Mouse (Mus musculus) embryonic facial prominence, embryonic 14.5 days (tissue): ENCODE results near the gene Slc2a6. TPM values are rescaled to one million over a fixed set of nuclear protein-coding genes. Genes with fewer than 3 reads are reported as not detected.

Experiments
- ATAC-seq: fragments of 200-750 bp; cut with Nextera tagmentation; 2 replicates; pipeline ENCODE4 v1.8.0; 2017; ENCODE audit warnings: low read depth, moderate number of reproducible peaks, moderate TSS enrichment
- DNase-seq: peaks from one replicate; pipeline ENCODE4 v3.0.0-alpha.2; 2015; ENCODE audit warnings: low spot score
- H3K27ac ChIP-seq: fragments of 300-500 bp; sonication (generic); replicated peaks from 2 replicates; pipeline ENCODE4 v1.5.1; 2014; ENCODE audit warnings: low read depth, mild to moderate bottlenecking, low read length, moderate library complexity
- H3K27me3 ChIP-seq: fragments of 300-500 bp; sonication (generic); replicated peaks from 2 replicates; pipeline ENCODE4 v1.6.1; 2014; ENCODE audit warnings: low read length; ENCODE audit not compliant: control insufficient read depth, insufficient read depth
- H3K36me3 ChIP-seq: fragments of 300-500 bp; sonication (generic); 2 replicates; pipeline ENCODE4 v1.6.1; 2014; ENCODE audit warnings: low read length, mixed read lengths; ENCODE audit not compliant: control insufficient read depth, insufficient read depth
- H3K4me1 ChIP-seq: fragments of 300-500 bp; sonication (generic); 2 replicates; pipeline ENCODE4 v1.6.1; 2014; ENCODE audit warnings: antibody characterized with exemption, low read length; ENCODE audit not compliant: control insufficient read depth, insufficient read depth
- H3K4me2 ChIP-seq: fragments of 300-500 bp; sonication (generic); 2 replicates; pipeline ENCODE4 v1.6.1; 2014; ENCODE audit warnings: low read depth, mild to moderate bottlenecking, low read length, moderate library complexity, mixed read lengths
- H3K4me3 ChIP-seq: fragments of 300-500 bp; sonication (generic); 2 replicates; pipeline ENCODE4 v1.5.1; 2014; ENCODE audit warnings: low read depth, mild to moderate bottlenecking, low read length
- H3K9ac ChIP-seq: fragments of 300-500 bp; sonication (generic); 2 replicates; pipeline ENCODE4 v1.6.1; 2014; ENCODE audit warnings: low read depth, mild to moderate bottlenecking, low read length, moderate library complexity, mixed read lengths
- H3K9me3 ChIP-seq: fragments of 300-500 bp; sonication (generic); 2 replicates; pipeline ENCODE4 v1.6.1; 2016; ENCODE audit warnings: low read length; ENCODE audit not compliant: control insufficient read depth
- WGBS: fragments of 180-500 bp; shearing (Covaris S2); extraction: QIAGEN DNeasy Blood & Tissue Kit; methylation state at CpG from one replicate; pipeline ENCODE4 v1.1.7; 2014; 5-methylcytosine and 5-hydroxymethylcytosine counted together
- polyA plus RNA-seq: library from polyadenylated mRNA; unstranded; fragments of >200 nt; fragmentation: Nextera tagmentation; extraction: Ambion mirVana; gene quantifications from 2 replicates; pipeline ENCODE4 v1.2.1, GENCODE M21; 2014

Slc2a6 gene
- polyA plus RNA-seq, 1 experiment from 2014 or later, result 0.63 TPM

- no peaks in the 10 kb centered on the region for H3K4me1 ChIP-seq
- no peaks in the 10 kb centered on the region for H3K27me3 ChIP-seq
- no peak overlapping the region for H3K27ac ChIP-seq
- no peaks in the 10 kb centered on the region for H3K36me3 ChIP-seq
- no peak for ATAC-seq
- no peaks in the 10 kb centered on the region for H3K9me3 ChIP-seq
- peak overlapping the region; percentile 60 for H3K4me2 ChIP-seq
- H3K9ac ChIP-seq, result no peak overlapping the region
- DNase-seq, result no peak
- WGBS, result 68% methylated on average over 10 of the region's 10 CpGs
- H3K4me3 ChIP-seq, result no peak overlapping the region
Observed at GRCm38 (mm10) chr2:27026857-27027617, 761 bp downstream of the Slc2a6 start.

- H3K9me3 ChIP-seq, result no peaks in the 10 kb centered on the region
- ATAC-seq (no peak), DNase-seq (no peak)
- H3K9ac ChIP-seq, result no peak overlapping the region
- no peaks in the 10 kb centered on the region for H3K27me3 ChIP-seq
- H3K36me3 ChIP-seq, result no peaks in the 10 kb centered on the region
- no peak overlapping the region for H3K27ac ChIP-seq
- H3K4me3 ChIP-seq, result no peak overlapping the region
- H3K4me2 ChIP-seq, result no peak overlapping the region
- 88% methylated on average over 3 of the region's 3 CpGs for WGBS
- no peaks in the 10 kb centered on the region for H3K4me1 ChIP-seq
Observed at GRCm38 (mm10) chr2:27026332-27026731, 1.5 kb downstream of the Slc2a6 start.

- H3K36me3 ChIP-seq, result peaks cover 7% of the 10 kb centered on the region; the same call in 1 of the 2 replicates
- no peaks in the 10 kb centered on the region for H3K4me1 ChIP-seq
- H3K4me2 ChIP-seq, result no peak overlapping the region
- DNase-seq (no peak), ATAC-seq (no peak)
- H3K27ac ChIP-seq, result no peak overlapping the region
- no peaks in the 10 kb centered on the region for H3K9me3 ChIP-seq
- H3K9ac ChIP-seq, result no peak overlapping the region
- no peak overlapping the region for H3K4me3 ChIP-seq
- no peaks in the 10 kb centered on the region for H3K27me3 ChIP-seq
- 86% methylated on average over 3 of the region's 3 CpGs for WGBS
Observed at GRCm38 (mm10) chr2:27025545-27025944, 2.3 kb downstream of the Slc2a6 start.

- no peak overlapping the region for H3K4me2 ChIP-seq
- H3K27me3 ChIP-seq, result no peaks in the 10 kb centered on the region
- ATAC-seq (no peak), DNase-seq (no peak)
- peaks cover 20% of the 10 kb centered on the region; the same call in 1 of the 2 replicates for H3K36me3 ChIP-seq
- H3K9me3 ChIP-seq, result no peaks in the 10 kb centered on the region
- H3K4me1 ChIP-seq, result no peaks in the 10 kb centered on the region
- H3K9ac ChIP-seq, result peak overlapping the region; percentile 6; the same call in 1 of the 2 replicates
- no peak overlapping the region for H3K4me3 ChIP-seq
- H3K27ac ChIP-seq, result no peak overlapping the region
- WGBS, result 82% methylated on average over 14 of the region's 14 CpGs
Observed at GRCm38 (mm10) chr2:27024136-27024535, 3.7 kb downstream of the Slc2a6 start.

GRCm38 (mm10) chr2:27022612-27023011 is 5.2 kb downstream of the Slc2a6 start:
- Histone ChIP-seq H3K9ac (no peak overlapping the region), H3K27ac (no peak overlapping the region), H3K4me3 (no peak overlapping the region), H3K36me3 (peaks cover 35% of the 10 kb centered on the region), H3K9me3 (no peaks in the 10 kb centered on the region), H3K4me2 (no peak overlapping the region), H3K27me3 (no peaks in the 10 kb centered on the region), H3K4me1 (no peaks in the 10 kb centered on the region)
- DNase-seq (no peak), ATAC-seq (no peak)
- WGBS, result 80% methylated on average over 4 of the region's 6 CpGs

GRCm38 (mm10) chr2:27021103-27021502 is 6.7 kb downstream of the Slc2a6 start:
- Histone ChIP-seq H3K4me3 (no peak overlapping the region), H3K27me3 (no peaks in the 10 kb centered on the region), H3K9me3 (no peaks in the 10 kb centered on the region), H3K4me1 (no peaks in the 10 kb centered on the region), H3K4me2 (no peak overlapping the region), H3K9ac (no peak overlapping the region), H3K27ac (no peak overlapping the region), H3K36me3 (peaks cover 50% of the 10 kb centered on the region)
- WGBS, result 67% methylated on average over 1 of the region's 1 CpGs
- no peak for ATAC-seq
- no peak for DNase-seq

- Histone ChIP-seq H3K4me3 (no peak overlapping the region), H3K9me3 (no peaks in the 10 kb centered on the region), H3K27ac (no peak overlapping the region), H3K36me3 (peaks cover 66% of the 10 kb centered on the region), H3K4me1 (no peaks in the 10 kb centered on the region), H3K27me3 (no peaks in the 10 kb centered on the region), H3K4me2 (no peak overlapping the region), H3K9ac (no peak overlapping the region)
- ATAC-seq (no peak), DNase-seq (no peak)
- 83% methylated on average over 2 of the region's 2 CpGs for WGBS
Observed at GRCm38 (mm10) chr2:27019530-27019929, 8.3 kb downstream of the Slc2a6 start.

- H3K27ac ChIP-seq, result no peak overlapping the region
- H3K4me1 ChIP-seq, result no peaks in the 10 kb centered on the region
- peaks cover 80% of the 10 kb centered on the region for H3K36me3 ChIP-seq
- no peak overlapping the region for H3K4me2 ChIP-seq
- H3K27me3 ChIP-seq, result no peaks in the 10 kb centered on the region
- no peak overlapping the region for H3K9ac ChIP-seq
- no peak overlapping the region for H3K4me3 ChIP-seq
- WGBS, result 50% methylated on average over 5 of the region's 5 CpGs
- DNase-seq (peak; percentile 67), ATAC-seq (peak; percentile 71)
- no peaks in the 10 kb centered on the region for H3K9me3 ChIP-seq
Observed at GRCm38 (mm10) chr2:27017802-27018201, 10.0 kb downstream of the Slc2a6 start.

- ATAC-seq (peak; percentile 96), DNase-seq (peak; percentile 95)
- Histone ChIP-seq H3K9ac (peak within 1 kb of the TSS; percentile 95), H3K9me3 (no peaks in the 10 kb centered on the region), H3K4me2 (peak within 1 kb of the TSS; percentile 61), H3K4me1 (peaks cover 6% of the 10 kb centered on the region; the same call in 1 of the 2 replicates), H3K27ac (peak within 1 kb of the TSS; percentile 79), H3K4me3 (peak within 1 kb of the TSS; percentile 69), H3K27me3 (no peaks in the 10 kb centered on the region), H3K36me3 (peaks cover 16% of the 10 kb centered on the region)
- 0% methylated on average over 14 of the region's 43 CpGs for WGBS
Observed at GRCm38 (mm10) chr2:27009714-27010244, 18.0 kb downstream of the Slc2a6 start, which contains the start of gene Cacfd1. Gene Cacfd1 (plus strand): TSS chr2:27009926.
